Mouse (Mus musculus): Measurements from ENCODE around the gene Pik3r5. TPM values are rescaled to one million over a fixed set of nuclear protein-coding genes. Genes with fewer than 3 reads are reported as not detected.

Gene Pik3r5
- polyA plus RNA-seq, 1 experiment from 2014 or later, result 0.25 TPM

- no peak overlapping the region for H3K4me3 ChIP-seq (replicated peaks)
- no peak overlapping the region for H3K4me2 ChIP-seq
- 19% methylated on average over 16 of the region's 16 CpGs for WGBS
- peaks cover 21% of the 10 kb centered on the region for H3K27me3 ChIP-seq
- H3K9ac ChIP-seq (replicated peaks), result no peak overlapping the region
- 0 out of 2 replicates have a peak, but pooled peaks cover 3% of the 10 kb centered on the region for H3K4me1 ChIP-seq (replicated peaks)
- no peak overlapping the region for H3K27ac ChIP-seq
- no peaks in the 10 kb centered on the region for H3K36me3 ChIP-seq
- no peak; the same call in 1 of the 2 replicates for ATAC-seq (ENCODE audit: insufficient number of reproducible peaks, insufficient read depth, low FRiP score, low TSS enrichment, low read depth)
- no peaks in the 10 kb centered on the region for H3K9me3 ChIP-seq
Measured at GRCm38 (mm10) chr11:68531066-68531806, 99.3 kb downstream of the Pik3r5 start.

GRCm38 (mm10) chr11:68531941-68532535, 100.1 kb downstream of the Pik3r5 start:
- 81% methylated on average over 11 of the region's 11 CpGs for WGBS

GRCm38 (mm10) chr11:68532773-68533172, 100.9 kb downstream of the Pik3r5 start:
- Histone ChIP-seq H3K4me1 (replicated peaks) (0 out of 2 replicates have a peak, but pooled peaks cover 3% of the 10 kb centered on the region), H3K27ac (no peak overlapping the region), H3K4me2 (no peak overlapping the region), H3K9ac (replicated peaks) (no peak overlapping the region), H3K4me3 (replicated peaks) (no peak overlapping the region), H3K36me3 (no peaks in the 10 kb centered on the region), H3K9me3 (no peaks in the 10 kb centered on the region), H3K27me3 (peaks cover 21% of the 10 kb centered on the region)
- WGBS, result 80% methylated on average over 5 of the region's 5 CpGs
- ATAC-seq (ENCODE audit: insufficient number of reproducible peaks, insufficient read depth, low FRiP score, low TSS enrichment, low read depth), result no peak

More at GRCm38 (mm10) chr11:68531941-68532535, 100.1 kb downstream of the Pik3r5 start:
- Histone ChIP-seq H3K9ac (replicated peaks) (no peak overlapping the region), H3K36me3 (no peaks in the 10 kb centered on the region), H3K9me3 (no peaks in the 10 kb centered on the region), H3K4me2 (no peak overlapping the region), H3K27ac (no peak overlapping the region), H3K4me3 (replicated peaks) (no peak overlapping the region), H3K27me3 (peaks cover 21% of the 10 kb centered on the region), H3K4me1 (replicated peaks) (0 out of 2 replicates have a peak, but pooled peaks cover 3% of the 10 kb centered on the region)
- ATAC-seq (ENCODE audit: insufficient number of reproducible peaks, insufficient read depth, low FRiP score, low TSS enrichment, low read depth), result no peak

- H3K4me1 ChIP-seq (replicated peaks), result 0 out of 2 replicates have a peak, but pooled peaks cover 3% of the 10 kb centered on the region
Measured at GRCm38 (mm10) chr11:68533971-68534475, 102.1 kb downstream of the Pik3r5 start.

GRCm38 (mm10) chr11:68536026-68536425, 104.1 kb downstream of the Pik3r5 start:
- no peaks in the 10 kb centered on the region for H3K9me3 ChIP-seq
- WGBS, result 75% methylated on average over 4 of the region's 4 CpGs
- H3K4me2 ChIP-seq, result no peak overlapping the region
- no peak overlapping the region for H3K9ac ChIP-seq (replicated peaks)
- H3K27me3 ChIP-seq, result peaks cover 2% of the 10 kb centered on the region; the same call in 1 of the 2 replicates
- no peak overlapping the region for H3K27ac ChIP-seq
- H3K36me3 ChIP-seq, result no peaks in the 10 kb centered on the region
- ATAC-seq (ENCODE audit: insufficient number of reproducible peaks, insufficient read depth, low FRiP score, low TSS enrichment, low read depth), result no peak
- no peak overlapping the region for H3K4me3 ChIP-seq (replicated peaks)
- H3K4me1 ChIP-seq (replicated peaks), result 0 out of 2 replicates have a peak, but pooled peaks cover 3% of the 10 kb centered on the region

More at GRCm38 (mm10) chr11:68533971-68534475, 102.1 kb downstream of the Pik3r5 start:
- H3K27ac ChIP-seq, result no peak overlapping the region
- H3K9me3 ChIP-seq, result no peaks in the 10 kb centered on the region
- ATAC-seq (ENCODE audit: insufficient number of reproducible peaks, insufficient read depth, low FRiP score, low TSS enrichment, low read depth), result no peak
- 88% methylated on average over 6 of the region's 6 CpGs for WGBS
- no peaks in the 10 kb centered on the region for H3K36me3 ChIP-seq
- no peak overlapping the region for H3K4me2 ChIP-seq
- H3K4me3 ChIP-seq (replicated peaks), result no peak overlapping the region
- peaks cover 14% of the 10 kb centered on the region for H3K27me3 ChIP-seq
- no peak overlapping the region for H3K9ac ChIP-seq (replicated peaks)

- Histone ChIP-seq H3K4me2 (no peak overlapping the region), H3K4me1 (replicated peaks) (0 out of 2 replicates have a peak, but pooled peaks cover 1% of the 10 kb centered on the region), H3K9ac (replicated peaks) (no peak overlapping the region), H3K27ac (no peak overlapping the region), H3K9me3 (no peaks in the 10 kb centered on the region), H3K27me3 (peaks cover 2% of the 10 kb centered on the region; the same call in 1 of the 2 replicates), H3K4me3 (replicated peaks) (no peak overlapping the region), H3K36me3 (no peaks in the 10 kb centered on the region)
- 43% methylated on average over 4 of the region's 4 CpGs for WGBS
- no peak for ATAC-seq (ENCODE audit: insufficient number of reproducible peaks, insufficient read depth, low FRiP score, low TSS enrichment, low read depth)
Measured at GRCm38 (mm10) chr11:68536465-68536864, 104.5 kb downstream of the Pik3r5 start.

- Histone ChIP-seq H3K9me3 (no peaks in the 10 kb centered on the region), H3K4me2 (no peak overlapping the region), H3K36me3 (no peaks in the 10 kb centered on the region), H3K4me1 (replicated peaks) (no peaks in the 10 kb centered on the region), H3K27me3 (0 out of 2 replicates have a peak, but pooled peaks cover 6% of the 10 kb centered on the region), H3K9ac (replicated peaks) (no peak overlapping the region), H3K4me3 (replicated peaks) (no peak overlapping the region), H3K27ac (no peak overlapping the region)
- WGBS, result 63% methylated on average over 5 of the region's 5 CpGs
- ATAC-seq (ENCODE audit: insufficient number of reproducible peaks, insufficient read depth, low FRiP score, low TSS enrichment, low read depth), result no peak
Measured at GRCm38 (mm10) chr11:68539621-68540020, 107.7 kb downstream of the Pik3r5 start.

GRCm38 (mm10) chr11:68544554-68544953, 112.6 kb downstream of the Pik3r5 start:
- Histone ChIP-seq H3K9me3 (no peaks in the 10 kb centered on the region), H3K4me1 (replicated peaks) (peaks cover 10% of the 10 kb centered on the region; the same call in 1 of the 2 replicates), H3K27ac (no peak overlapping the region), H3K4me2 (0 out of 2 replicates have a peak overlapping the region, but pooled peaks have one; percentile 4), H3K27me3 (peaks cover 12% of the 10 kb centered on the region), H3K9ac (replicated peaks) (no peak overlapping the region), H3K36me3 (no peaks in the 10 kb centered on the region), H3K4me3 (replicated peaks) (no peak overlapping the region)
- no peak for ATAC-seq (ENCODE audit: insufficient number of reproducible peaks, insufficient read depth, low FRiP score, low TSS enrichment, low read depth)
- WGBS, result 4% methylated on average over 8 of the region's 8 CpGs

- WGBS, result 62% methylated on average over 7 of the region's 7 CpGs
- Histone ChIP-seq H3K27ac (no peak overlapping the region), H3K4me3 (replicated peaks) (no peak overlapping the region), H3K9me3 (no peaks in the 10 kb centered on the region), H3K4me2 (no peak overlapping the region), H3K4me1 (replicated peaks) (peaks cover 10% of the 10 kb centered on the region; the same call in 1 of the 2 replicates), H3K27me3 (peaks cover 12% of the 10 kb centered on the region), H3K9ac (replicated peaks) (no peak overlapping the region), H3K36me3 (no peaks in the 10 kb centered on the region)
- no peak for ATAC-seq (ENCODE audit: insufficient number of reproducible peaks, insufficient read depth, low FRiP score, low TSS enrichment, low read depth)
Measured at GRCm38 (mm10) chr11:68545172-68545571, 113.3 kb downstream of the Pik3r5 start.

- no peak overlapping the region for H3K27ac ChIP-seq
- peaks cover 10% of the 10 kb centered on the region; the same call in 1 of the 2 replicates for H3K4me1 ChIP-seq (replicated peaks)
- no peak overlapping the region for H3K4me2 ChIP-seq
- peaks cover 12% of the 10 kb centered on the region for H3K27me3 ChIP-seq
- no peak overlapping the region for H3K9ac ChIP-seq (replicated peaks)
- H3K36me3 ChIP-seq, result no peaks in the 10 kb centered on the region
- no peaks in the 10 kb centered on the region for H3K9me3 ChIP-seq
- H3K4me3 ChIP-seq (replicated peaks), result no peak overlapping the region
- WGBS, result 68% methylated on average over 8 of the region's 8 CpGs
- ATAC-seq (ENCODE audit: insufficient number of reproducible peaks, insufficient read depth, low FRiP score, low TSS enrichment, low read depth), result no peak
Measured at GRCm38 (mm10) chr11:68545682-68546222, 113.8 kb downstream of the Pik3r5 start.
